Comparison of ENCODE assay signal across 8 mouse cellular contexts in the genomic region with DNA sequence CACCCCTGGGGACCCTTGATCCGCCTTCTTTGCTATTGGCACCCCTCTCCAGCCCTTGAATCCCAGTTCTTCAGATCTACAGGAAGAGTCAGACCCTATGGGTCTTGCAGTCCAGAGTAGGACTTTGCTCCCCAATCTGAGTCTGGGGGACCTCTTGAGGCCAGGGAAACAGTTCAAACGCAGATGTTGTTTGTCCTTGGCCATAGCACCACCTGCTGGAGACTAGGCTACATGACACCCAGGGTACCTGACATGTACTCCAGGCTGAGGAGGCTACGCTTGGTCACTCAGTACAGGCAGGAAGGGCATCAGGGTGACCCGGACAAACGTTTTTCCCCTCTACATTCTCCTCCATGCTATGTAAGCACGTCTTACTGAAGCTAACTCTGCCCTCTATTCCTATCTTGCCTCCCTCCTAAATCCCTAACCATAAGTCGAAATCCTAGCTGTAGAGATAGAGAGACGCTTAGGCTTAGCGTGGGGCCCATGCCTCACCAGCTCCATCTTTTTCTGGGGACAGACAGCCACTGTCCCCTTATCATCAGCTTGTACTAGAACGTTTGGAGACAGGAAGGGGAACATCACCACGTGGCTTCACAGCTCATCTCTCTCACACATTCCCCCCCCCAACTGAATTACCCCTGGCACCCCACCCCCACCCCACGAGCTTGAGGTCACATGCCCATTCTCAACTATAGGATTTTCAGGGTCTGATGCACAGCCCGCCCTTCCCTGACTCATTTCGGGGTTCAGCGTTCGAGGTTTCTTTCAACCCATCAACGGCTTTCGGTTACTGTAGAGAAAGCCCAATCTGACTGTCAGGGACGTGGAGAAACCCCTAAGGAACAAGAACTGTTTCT. TPM values are rescaled to one million over a fixed set of nuclear protein-coding genes. Genes with fewer than 3 reads are reported as not detected.
A peak's percentile ranks its signal among the peaks of the same experiment; 100 is the strongest.
DNase-seq lines count a peak whose midpoint lies in the region; ATAC-seq and TF ChIP-seq lines count a peak whose summit lies in the region.

No protein-coding gene starts in this region.

- H3K27ac ChIP-seq in cortical plate, adult 2 months (ENCODE audit: insufficient read depth, low read length), result no peak overlapping the region
- H3K27ac ChIP-seq in intestine, embryonic 15.5 days, result peak overlapping the region; percentile 77
- H3K27ac ChIP-seq in midbrain, embryonic 13.5 days, result no peak overlapping the region

- intact Hi-C loops in left cerebral cortex, postnatal 4 days (cut with DNase I), result loop anchor here (10.0 kb wide), 1 partner anchor 175 kb away; no protein-coding TSS in a partner anchor

- peak; percentile 99 for TF ChIP-seq CTCF in cortical plate, adult 2 months (IDR thresholded peaks at IDR 0.05; ENCODE audit: extremely low read depth, insufficient read depth, low read length)

- H3K27me3 ChIP-seq in intestine, embryonic 15.5 days (replicated peaks), result no peaks in the 10 kb centered on the region
- H3K27me3 ChIP-seq in midbrain, embryonic 13.5 days, result no peaks in the 10 kb centered on the region; the same call in 1 of the 2 replicates

- DNase-seq in ovary, postnatal 36 days (ENCODE audit: low spot score), result peak; percentile 76
- no peak for DNase-seq in ovary, postnatal 10 days (ENCODE audit: low spot score)
- peak; percentile 64 for DNase-seq in gastrocnemius, postnatal 25 days
- DNase-seq in left cerebral cortex, postnatal 4 days, result peak; percentile 83
- DNase-seq in spleen, postnatal 10 days (ENCODE audit: low spot score in 2 of 2), result peak; percentile 69 to 84

- H3K4me2 ChIP-seq in intestine, embryonic 15.5 days (replicated peaks), result peak overlapping the region; percentile 24; the same call in 1 of the 2 replicates
- no peak overlapping the region for H3K4me2 ChIP-seq in midbrain, embryonic 13.5 days (replicated peaks)

- H3K9me3 ChIP-seq in intestine, embryonic 15.5 days, result no peaks in the 10 kb centered on the region
- H3K9me3 ChIP-seq in midbrain, embryonic 13.5 days, result no peaks in the 10 kb centered on the region

- no peaks in the 10 kb centered on the region for H3K36me3 ChIP-seq in intestine, embryonic 15.5 days
- H3K36me3 ChIP-seq in midbrain, embryonic 13.5 days, result no peaks in the 10 kb centered on the region

- peak; percentile 62 for ATAC-seq in intestine, embryonic 15.5 days
- ATAC-seq in midbrain, embryonic 13.5 days, result peak; percentile 43

- no peak overlapping the region for H3K4me3 ChIP-seq in cortical plate, adult 2 months (ENCODE audit: insufficient read depth, low read length)
- H3K4me3 ChIP-seq in intestine, embryonic 15.5 days (replicated peaks), result no peak overlapping the region
- H3K4me3 ChIP-seq in midbrain, embryonic 13.5 days (replicated peaks), result no peak overlapping the region

- TF ChIP-seq POLR2A in cortical plate, adult 2 months (IDR thresholded peaks at IDR 0.05; ENCODE audit: extremely low read depth, insufficient read depth, low read length), result no peak

- 50% methylated on average over 19 of the region's 19 CpGs for WGBS in intestine, embryonic 15.5 days
- 53% methylated on average over 19 of the region's 19 CpGs for WGBS in midbrain, embryonic 13.5 days

- H3K9ac ChIP-seq in intestine, embryonic 15.5 days, result no peak overlapping the region
- H3K9ac ChIP-seq in midbrain, embryonic 13.5 days (replicated peaks), result no peak overlapping the region

- H3K4me1 ChIP-seq in cortical plate, adult 2 months (ENCODE audit: control insufficient read depth, insufficient read depth, low read length), result peaks cover 5% of the 10 kb centered on the region
- peaks cover 32% of the 10 kb centered on the region for H3K4me1 ChIP-seq in intestine, embryonic 15.5 days (replicated peaks)
- peaks cover 31% of the 10 kb centered on the region for H3K4me1 ChIP-seq in midbrain, embryonic 13.5 days (replicated peaks)

RNA-seq across cellular contexts. Expression of gene Ccr7, which starts 4.7 kb away (rescaled TPM):
- polyA plus RNA-seq in cortical plate, adult 2 months (2012; rRNA removed), result 0.15 and 0.19 TPM in 2 replicates
- total RNA-seq in gastrocnemius, postnatal 25 days (2021), result not detected
- polyA plus RNA-seq in intestine, embryonic 15.5 days (2015; fragmentation: Nextera tagmentation; extraction: Ambion mirVana), result 0.43 and 0.87 TPM in 2 replicates
- total RNA-seq in left cerebral cortex, postnatal 4 days (2021), result not detected
- not detected in 2 replicates for polyA plus RNA-seq in midbrain, embryonic 13.5 days (2015; fragmentation: Nextera tagmentation; extraction: Ambion mirVana)
